Mouse (Mus musculus) stomach, embryonic 16.5 days (tissue): Measurements from ENCODE around the gene Memo1. TPM values are rescaled to one million over a fixed set of nuclear protein-coding genes. Genes with fewer than 3 reads are reported as not detected.
A peak's percentile ranks its signal among the peaks of the same experiment; 100 is the strongest.
"Not testable (repeated sequence)": the region's sequence is repeated elsewhere in the genome, so short reads cannot be mapped to it uniquely, and the experiment has no call there.

Experiments
- ATAC-seq: fragments of 200-750 bp; cut with Nextera tagmentation; 2 replicates; pipeline ENCODE4 v1.8.0; 2017; ENCODE audit warnings: moderate number of reproducible peaks, moderate TSS enrichment; ENCODE audit not compliant: insufficient read depth, low FRiP score
- H3K27ac ChIP-seq: fragments of 300-500 bp; sonication (generic); 2 replicates; pipeline ENCODE4 v1.5.1; 2014; ENCODE audit warnings: low read length
- H3K27me3 ChIP-seq: fragments of 300-500 bp; sonication (generic); 2 replicates; pipeline ENCODE4 v1.6.1; 2014; ENCODE audit warnings: low read length, control low read depth, mixed read lengths; ENCODE audit not compliant: control insufficient read depth, insufficient read depth
- H3K36me3 ChIP-seq: fragments of 300-500 bp; sonication (generic); 2 replicates; pipeline ENCODE4 v1.6.1; 2014; ENCODE audit warnings: low read length; ENCODE audit not compliant: control insufficient read depth, insufficient read depth
- H3K4me1 ChIP-seq: fragments of 300-500 bp; sonication (generic); 2 replicates; pipeline ENCODE4 v1.6.1; 2014; ENCODE audit warnings: low read length, control low read depth, mixed read lengths; ENCODE audit not compliant: control insufficient read depth, insufficient read depth
- H3K4me2 ChIP-seq: fragments of 300-500 bp; sonication (generic); 2 replicates; pipeline ENCODE4 v1.6.1; 2014; ENCODE audit warnings: low read depth, low read length, mixed read lengths
- H3K4me3 ChIP-seq: fragments of 300-500 bp; sonication (generic); replicated peaks from 2 replicates; pipeline ENCODE4 v1.5.1; 2014; ENCODE audit warnings: mild to moderate bottlenecking, low read length
- H3K9ac ChIP-seq: fragments of 300-500 bp; sonication (generic); 2 replicates; pipeline ENCODE4 v1.6.1; 2014; ENCODE audit warnings: low read length
- H3K9me3 ChIP-seq: fragments of 300-500 bp; sonication (generic); replicated peaks from 2 replicates; pipeline ENCODE4 v1.6.1; 2016; ENCODE audit warnings: low read length, control low read depth; ENCODE audit not compliant: control insufficient read depth
- WGBS: fragments of 180-500 bp; shearing (Covaris S2); extraction: QIAGEN DNeasy Blood & Tissue Kit; methylation state at CpG from one replicate; pipeline ENCODE4 v1.1.7; 2014; 5-methylcytosine and 5-hydroxymethylcytosine counted together
- polyA plus RNA-seq: library from polyadenylated mRNA; unstranded; fragments of >200 nt; fragmentation: Nextera tagmentation; extraction: Ambion mirVana; gene quantifications from 2 replicates; pipeline ENCODE4 v1.2.1, GENCODE M21; 2015

The Memo1 gene
- polyA plus RNA-seq, 1 experiment from 2014 or later, result 82.7 TPM

DNA sequence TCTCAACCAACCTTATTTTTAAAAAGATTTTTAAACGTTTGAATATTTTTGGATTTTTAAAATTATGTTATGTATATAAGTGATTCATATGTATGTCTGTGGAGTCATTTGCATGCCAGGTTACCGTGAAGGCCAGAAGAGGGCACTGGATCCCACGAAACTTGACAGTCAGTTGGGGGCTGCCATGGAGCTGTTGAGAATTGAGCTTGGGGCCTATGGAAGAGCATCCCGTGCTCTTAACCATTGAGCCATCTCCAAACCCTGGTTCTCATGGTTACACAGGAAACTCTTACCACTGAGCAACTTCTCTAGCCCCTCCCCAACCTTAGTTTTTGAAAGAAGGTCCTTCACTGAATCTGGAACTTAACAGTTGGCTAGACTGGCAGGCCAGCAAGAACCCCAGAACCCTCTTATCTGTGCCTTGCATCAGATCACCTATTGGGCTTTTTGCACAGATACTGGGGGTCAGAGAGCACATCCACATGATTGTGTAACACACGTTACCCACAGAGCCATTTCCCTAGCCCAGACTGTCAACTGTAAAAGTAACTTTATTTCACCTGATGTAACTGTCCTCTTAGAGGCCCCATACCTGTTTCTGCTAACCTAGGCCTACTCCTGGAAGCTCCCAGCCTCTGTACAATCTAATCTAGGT is 27.2 kb upstream of the Memo1 start:
- Histone ChIP-seq H3K27ac (no peak overlapping the region), H3K9ac (no peak overlapping the region), H3K4me2 (no peak overlapping the region), H3K9me3 (no peaks in the 10 kb centered on the region), H3K36me3 (no peaks in the 10 kb centered on the region), H3K4me3 (no peak overlapping the region), H3K4me1 (no peaks in the 10 kb centered on the region), H3K27me3 (no peaks in the 10 kb centered on the region)
- 50% methylated on average over 5 of the region's 5 CpGs for WGBS
- no peak for ATAC-seq

DNA sequence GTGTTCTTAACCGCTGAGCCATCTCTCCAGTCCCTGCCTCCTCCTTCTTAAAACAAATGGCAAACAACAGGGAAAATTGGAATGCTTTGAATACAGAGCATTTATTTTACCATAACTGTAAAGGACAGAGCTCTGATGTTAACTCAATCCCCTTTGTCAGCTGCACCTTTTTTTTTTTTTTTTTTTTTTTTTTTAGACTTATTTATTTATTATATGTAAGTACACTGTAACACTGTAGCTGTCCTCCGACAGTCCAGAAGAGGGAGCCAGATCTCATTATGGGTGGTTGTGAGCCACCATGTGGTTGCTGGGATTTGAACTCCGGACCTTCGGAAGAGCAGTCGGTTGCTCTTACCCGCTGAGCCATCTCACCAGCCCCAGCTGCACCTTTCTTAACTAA is 23.4 kb upstream of the Memo1 start:
- no peak overlapping the region for H3K27ac ChIP-seq
- H3K9me3 ChIP-seq, result no peaks in the 10 kb centered on the region
- peaks cover 11% of the 10 kb centered on the region for H3K4me1 ChIP-seq
- H3K4me2 ChIP-seq, result no peak overlapping the region
- no peaks in the 10 kb centered on the region for H3K36me3 ChIP-seq
- WGBS, result 93% methylated on average over 6 of the region's 6 CpGs
- no peak overlapping the region for H3K4me3 ChIP-seq
- H3K9ac ChIP-seq, result no peak overlapping the region
- no peaks in the 10 kb centered on the region for H3K27me3 ChIP-seq
- ATAC-seq, result no peak

DNA sequence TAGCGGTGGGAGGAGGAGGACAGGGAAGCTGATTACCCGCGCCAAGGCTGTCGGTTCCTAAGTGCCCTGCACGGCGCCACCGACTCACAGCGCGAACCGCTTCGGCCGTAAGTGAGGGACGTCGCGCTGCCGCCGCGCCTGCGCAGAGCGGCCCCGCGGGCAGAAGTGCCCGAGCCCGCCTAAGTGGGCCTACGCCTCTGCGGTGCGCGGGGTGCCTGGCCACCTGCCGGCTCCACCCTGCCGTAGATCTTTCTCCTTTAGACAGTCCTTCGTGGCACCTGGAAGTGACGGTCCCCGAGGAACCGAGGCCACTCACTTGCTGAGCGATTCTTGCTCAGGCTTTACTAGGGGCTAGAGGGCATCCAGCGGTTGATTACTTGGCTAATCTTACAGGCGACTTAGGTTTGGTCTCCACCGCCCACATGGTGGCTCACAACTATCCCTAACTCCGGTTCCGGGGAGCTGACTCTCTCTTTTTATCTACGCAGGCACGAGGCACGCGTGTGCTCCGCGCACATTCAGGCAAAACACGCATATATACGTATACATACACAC is 21.1 kb upstream of the Memo1 start:
- Histone ChIP-seq H3K4me2 (peak overlapping the region; percentile 87), H3K27me3 (no peaks in the 10 kb centered on the region), H3K36me3 (no peaks in the 10 kb centered on the region), H3K27ac (peak overlapping the region; percentile 86), H3K4me3 (peak overlapping the region; percentile 93), H3K9ac (peak overlapping the region; percentile 90), H3K9me3 (no peaks in the 10 kb centered on the region), H3K4me1 (peaks cover 11% of the 10 kb centered on the region)
- ATAC-seq, result peak; percentile 95
- WGBS, result under 1% methylated on average over 48 of the region's 48 CpGs

DNA sequence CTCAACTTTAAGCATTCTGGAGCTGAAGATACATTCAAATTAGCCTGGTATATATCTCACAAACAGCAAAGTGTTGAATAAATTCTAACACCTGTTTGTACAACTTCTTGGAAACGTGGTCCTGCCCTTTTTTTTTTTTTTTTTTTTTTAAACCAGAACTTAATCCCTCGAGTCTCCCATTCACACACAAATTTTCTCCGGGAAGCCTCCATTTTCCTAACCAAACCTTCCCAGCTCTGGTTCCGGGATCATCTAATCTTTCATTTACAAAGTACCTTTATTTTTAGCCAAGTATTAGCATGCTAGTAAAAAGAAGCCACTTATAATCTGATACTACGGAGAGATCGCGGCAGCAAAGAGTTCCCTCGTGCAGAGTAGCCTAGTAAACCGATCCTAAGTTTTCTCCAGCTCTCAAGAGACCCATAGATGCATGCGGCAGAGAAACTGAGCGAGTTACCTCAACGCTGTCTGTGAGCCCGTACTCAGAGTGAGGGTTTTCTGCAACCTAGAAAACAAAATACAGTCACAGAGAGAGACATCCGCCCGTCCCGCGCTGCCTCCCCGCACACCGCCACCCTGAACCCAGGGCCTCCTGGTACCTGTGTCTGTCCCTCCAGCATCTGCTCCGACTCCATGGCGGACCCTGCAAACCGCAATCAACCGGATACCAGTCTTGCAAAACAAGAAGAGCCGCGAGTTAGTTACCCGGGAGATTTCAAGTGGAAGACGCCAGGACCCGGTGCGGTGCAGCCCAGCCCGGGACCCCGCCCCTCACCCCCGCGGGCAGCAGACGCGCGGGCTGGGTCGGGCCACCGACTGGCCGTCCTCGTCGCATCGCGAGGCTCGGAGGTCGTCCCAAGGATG is 20.4 kb upstream of the Memo1 start:
- H3K27ac ChIP-seq, result peak overlapping the region; percentile 86
- H3K9me3 ChIP-seq, result no peaks in the 10 kb centered on the region
- H3K36me3 ChIP-seq, result no peaks in the 10 kb centered on the region
- H3K4me2 ChIP-seq, result peak overlapping the region; percentile 59
- peak overlapping the region; percentile 90 for H3K9ac ChIP-seq
- under 1% methylated on average over 43 of the region's 45 CpGs for WGBS
- H3K27me3 ChIP-seq, result no peaks in the 10 kb centered on the region
- H3K4me1 ChIP-seq, result peaks cover 11% of the 10 kb centered on the region
- peak; percentile 86 for ATAC-seq
- peak overlapping the region; percentile 93 for H3K4me3 ChIP-seq

DNA sequence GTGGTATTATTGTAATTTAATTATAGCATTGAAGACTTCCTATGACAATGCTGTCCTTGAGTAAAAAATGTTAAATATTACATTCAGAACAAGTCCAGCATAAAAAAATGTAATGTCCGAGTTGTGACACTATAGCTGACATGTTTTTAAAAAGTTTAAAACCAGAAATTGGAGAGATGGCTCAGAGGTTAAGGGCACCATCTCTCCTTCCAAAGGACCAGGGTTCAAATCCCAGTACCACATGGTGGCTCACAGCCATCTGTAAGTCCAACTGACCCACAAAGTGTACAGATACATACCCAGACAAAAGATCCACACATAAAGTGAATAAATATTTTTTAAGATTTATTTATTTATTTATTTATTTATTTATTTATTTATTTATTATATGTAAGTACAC is 10.7 kb upstream of the Memo1 start:
- H3K27me3 ChIP-seq, result no peaks in the 10 kb centered on the region
- no peak overlapping the region for H3K4me3 ChIP-seq
- H3K4me2 ChIP-seq, result no peak overlapping the region
- 82% methylated on average over 1 of the region's 1 CpGs for WGBS
- no peaks in the 10 kb centered on the region for H3K4me1 ChIP-seq
- H3K9ac ChIP-seq, result no peak overlapping the region
- no peaks in the 10 kb centered on the region for H3K9me3 ChIP-seq
- H3K36me3 ChIP-seq, result peaks cover 15% of the 10 kb centered on the region
- no peak for ATAC-seq
- no peak overlapping the region for H3K27ac ChIP-seq

DNA sequence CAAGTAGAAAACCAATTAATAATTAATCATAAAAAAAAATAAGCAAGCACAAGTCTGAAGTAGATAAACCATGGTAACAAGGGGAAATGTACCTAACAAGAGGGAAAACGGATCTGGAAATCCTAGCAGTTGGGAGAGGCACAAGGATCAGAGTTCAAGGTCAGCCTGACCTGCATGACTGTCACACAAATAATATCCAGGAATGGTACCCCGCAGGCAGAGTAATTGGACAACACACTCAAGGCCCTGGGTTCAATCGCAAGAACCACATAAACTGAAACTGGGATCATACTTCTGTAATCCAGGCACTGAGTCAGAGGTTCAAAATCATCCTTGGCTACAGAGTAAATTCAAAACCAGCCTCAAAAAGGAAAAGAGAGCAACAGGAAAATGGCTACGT is 10.3 kb upstream of the Memo1 start:
- H3K4me3 ChIP-seq, result no peak overlapping the region
- no peaks in the 10 kb centered on the region for H3K27me3 ChIP-seq
- H3K36me3 ChIP-seq, result peaks cover 19% of the 10 kb centered on the region
- no peaks in the 10 kb centered on the region for H3K9me3 ChIP-seq
- WGBS, result 93% methylated on average over 4 of the region's 4 CpGs
- H3K4me1 ChIP-seq, result no peaks in the 10 kb centered on the region
- no peak overlapping the region for H3K9ac ChIP-seq
- H3K4me2 ChIP-seq, result no peak overlapping the region
- no peak for ATAC-seq
- H3K27ac ChIP-seq, result no peak overlapping the region

DNA sequence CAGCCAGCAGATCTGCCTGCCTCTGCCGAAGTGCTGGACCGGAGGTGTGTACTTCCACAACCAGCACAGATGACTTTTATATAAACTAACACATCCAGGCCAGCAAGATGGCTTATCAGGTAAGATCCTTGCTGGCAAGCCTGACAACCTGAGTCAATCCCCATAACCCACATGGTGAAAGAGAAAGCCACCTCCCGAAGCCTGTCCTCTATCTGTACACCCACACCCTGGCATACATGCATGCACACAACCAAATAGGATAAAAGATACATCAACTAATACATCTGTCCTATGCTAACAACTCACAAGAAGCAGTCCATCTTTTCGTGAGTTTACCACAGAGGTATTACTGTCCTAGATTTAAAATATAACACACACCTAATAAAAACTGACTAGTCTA is 8.7 kb upstream of the Memo1 start:
- Histone ChIP-seq H3K4me3 (no peak overlapping the region), H3K9me3 (no peaks in the 10 kb centered on the region), H3K4me1 (no peaks in the 10 kb centered on the region), H3K27ac (no peak overlapping the region), H3K36me3 (peaks cover 21% of the 10 kb centered on the region), H3K9ac (no peak overlapping the region), H3K4me2 (no peak overlapping the region), H3K27me3 (no peaks in the 10 kb centered on the region)
- WGBS, result 83% methylated on average over 4 of the region's 4 CpGs
- no peak for ATAC-seq

DNA sequence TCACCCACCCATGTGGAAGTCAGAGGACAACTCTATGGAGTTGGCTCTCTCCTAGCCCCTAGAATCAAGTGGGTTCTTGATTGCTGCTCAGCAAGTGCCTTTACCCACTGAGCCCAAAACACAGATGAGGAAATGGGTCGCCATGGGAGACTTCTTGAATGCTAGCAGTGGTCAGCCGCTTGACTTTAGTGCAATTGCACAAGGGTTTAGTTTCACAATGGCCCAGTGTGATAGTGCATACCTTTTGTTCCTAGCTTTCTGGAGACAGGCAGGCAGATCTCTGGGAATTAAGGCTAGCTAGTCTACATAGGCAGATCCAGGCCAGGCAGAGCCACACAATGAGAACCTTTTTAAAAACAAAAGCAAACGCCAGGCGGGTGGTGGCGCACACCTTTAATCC is 4.8 kb upstream of the Memo1 start:
- Histone ChIP-seq H3K27ac (no peak overlapping the region), H3K36me3 (peaks cover 26% of the 10 kb centered on the region), H3K9ac (no peak overlapping the region), H3K9me3 (no peaks in the 10 kb centered on the region), H3K4me1 (no peaks in the 10 kb centered on the region), H3K27me3 (no peaks in the 10 kb centered on the region), H3K4me3 (no peak overlapping the region), H3K4me2 (no peak overlapping the region)
- ATAC-seq, result no peak
- WGBS, result 83% methylated on average over 5 of the region's 5 CpGs

DNA sequence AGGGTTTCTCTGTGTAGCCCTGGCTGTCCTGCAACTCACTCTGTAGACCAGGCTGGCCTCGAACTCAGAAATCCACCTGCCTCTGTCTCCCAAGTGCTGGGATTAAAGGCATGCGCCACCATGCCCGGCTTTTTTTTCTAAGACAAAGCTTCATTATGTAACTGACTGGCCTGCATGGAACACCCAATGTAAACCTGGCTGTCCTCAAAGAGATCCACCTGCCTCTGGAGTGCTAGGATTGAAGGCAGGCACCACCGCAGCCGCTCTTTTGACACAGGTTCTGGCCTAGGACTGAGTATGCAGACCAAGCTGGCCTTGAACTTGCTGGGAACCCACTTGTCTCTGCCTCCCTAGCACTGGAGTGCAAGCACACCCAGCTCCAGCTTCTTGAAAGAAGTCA is 1.7 kb upstream of the Memo1 start:
- H3K27me3 ChIP-seq, ATAC-seq, H3K9me3 ChIP-seq, H3K27ac ChIP-seq, H3K4me2 ChIP-seq, H3K4me3 ChIP-seq, H3K9ac ChIP-seq, H3K4me1 ChIP-seq: not testable (repeated sequence)
- peaks cover 20% of the 10 kb centered on the region for H3K36me3 ChIP-seq
- WGBS, result 91% methylated on average over 5 of the region's 5 CpGs
